Comparison of ENCODE assay signal across 14 mouse cellular contexts in genomic region chr11:57836872-57837680, GRCm38 (mm10). TPM values are rescaled to one million over a fixed set of nuclear protein-coding genes. Genes with fewer than 3 reads are reported as not detected.
DNase-seq lines count a peak whose midpoint lies in the region; ATAC-seq lines count a peak whose summit lies in the region.
"Had no signal": no experiment of that assay in that cellular context is flagged by ENCODE, and none has a peak within 500 bp of the region (broad histone marks: within the 10 kb centered on the region; RNA-seq: fewer than 3 reads in every experiment).

No protein-coding gene starts in this region.

- ATAC-seq in heart, embryonic 16.5 days (replicated peaks; ENCODE audit: extremely low read depth, insufficient read depth, low FRiP score): no peak
- no peak for ATAC-seq in neural tube, embryonic 11.5 days (ENCODE audit: insufficient read depth, low FRiP score, low TSS enrichment)

- no peaks in the 10 kb centered on the region for H3K36me3 ChIP-seq in heart, embryonic 16.5 days (ENCODE audit: control insufficient read depth, insufficient read depth)
- H3K36me3 ChIP-seq in limb, embryonic 10.5 days: no peaks in the 10 kb centered on the region
- H3K36me3 ChIP-seq in neural tube, embryonic 11.5 days (ENCODE audit: control insufficient read depth, insufficient read depth, low read length): no peaks in the 10 kb centered on the region
- H3K36me3 ChIP-seq: liver, embryonic 13.5 days had no signal

- no peaks in the 10 kb centered on the region for H3K9me3 ChIP-seq in heart, embryonic 16.5 days (replicated peaks; ENCODE audit: control insufficient read depth, low read length)
- H3K9me3 ChIP-seq in limb, embryonic 10.5 days (replicated peaks): no peaks in the 10 kb centered on the region
- H3K9me3 ChIP-seq in neural tube, embryonic 11.5 days (ENCODE audit: control insufficient read depth, low read length): no peaks in the 10 kb centered on the region
- H3K9me3 ChIP-seq: liver, embryonic 13.5 days had no signal

- peaks cover 70% of the 10 kb centered on the region for H3K27me3 ChIP-seq in heart, embryonic 16.5 days (ENCODE audit: control insufficient read depth, insufficient read depth, low read length)
- peaks cover 100% of the 10 kb centered on the region for H3K27me3 ChIP-seq in limb, embryonic 10.5 days (ENCODE audit: low read depth, poor library complexity, severe bottlenecking)
- H3K27me3 ChIP-seq in neural tube, embryonic 11.5 days (ENCODE audit: control insufficient read depth, insufficient read depth, low read length): peaks cover 98% of the 10 kb centered on the region

- H3K4me3 ChIP-seq in heart, embryonic 16.5 days (ENCODE audit: low read length): peak overlapping the region; percentile 37
- peak overlapping the region; percentile 31 for H3K4me3 ChIP-seq in limb, embryonic 10.5 days
- 0 out of 2 replicates have a peak overlapping the region, but pooled peaks have one; percentile 8 for H3K4me3 ChIP-seq in neural tube, embryonic 11.5 days (ENCODE audit: low read depth, low read length)
- H3K4me3 ChIP-seq: gastrocnemius, adult 2 months; liver, embryonic 13.5 days had no signal

- no peak overlapping the region for H3K27ac ChIP-seq in heart, embryonic 16.5 days (ENCODE audit: low read length)
- no peak overlapping the region for H3K27ac ChIP-seq in limb, embryonic 10.5 days
- H3K27ac ChIP-seq in neural tube, embryonic 11.5 days (ENCODE audit: low read depth, low read length): no peak overlapping the region
- H3K27ac ChIP-seq: gastrocnemius, adult 2 months; liver, embryonic 13.5 days had no signal

- intact Hi-C loops in heart, postnatal 10 days (cut with DNase I): no loop called here

- DNase-seq in heart, postnatal 10 days: no peak
- peak; percentile 58 for DNase-seq in embryo, embryonic 9.5 days (ENCODE audit: extremely low spot score)
- peak; percentile 63 for DNase-seq in limb, embryonic 10.5 days (ENCODE audit: low spot score)
- peak; percentile 52 for DNase-seq in neural tube, embryonic 11.5 days (ENCODE audit: low spot score)
- DNase-seq in layer of hippocampus, postnatal 36 days: no peak
- no peak for DNase-seq in ovary, adult 18-20 months (ENCODE audit: low spot score)
- DNase-seq in thymus, postnatal 4 days: no peak
- DNase-seq: gastrocnemius, adult 2 months; kidney, postnatal 14 days; liver, embryonic 13.5 days; thymus, postnatal 25 days had no signal

- H3K4me2 ChIP-seq in heart, embryonic 16.5 days (ENCODE audit: low read depth, low read length): peak overlapping the region; percentile 63
- peak overlapping the region; percentile 3; the same call in 1 of the 2 replicates for H3K4me2 ChIP-seq in neural tube, embryonic 11.5 days (ENCODE audit: low read depth)
- H3K4me2 ChIP-seq: liver, embryonic 13.5 days had no signal

- peak overlapping the region; percentile 49; the same call in 1 of the 2 replicates for H3K9ac ChIP-seq in heart, embryonic 16.5 days (ENCODE audit: low read length)
- H3K9ac ChIP-seq in neural tube, embryonic 11.5 days (ENCODE audit: low read length): no peak overlapping the region
- H3K9ac ChIP-seq: liver, embryonic 13.5 days had no signal

- H3K4me1 ChIP-seq in heart, embryonic 16.5 days (ENCODE audit: control insufficient read depth, insufficient read depth, low read length): peaks cover 3% of the 10 kb centered on the region
- H3K4me1 ChIP-seq in limb, embryonic 10.5 days: peaks cover 50% of the 10 kb centered on the region
- H3K4me1 ChIP-seq in neural tube, embryonic 11.5 days (ENCODE audit: control insufficient read depth, insufficient read depth, low read length): 0 out of 2 replicates have a peak, but pooled peaks cover 2% of the 10 kb centered on the region
- H3K4me1 ChIP-seq: liver, embryonic 13.5 days had no signal

- 6% methylated on average over 38 of the region's 38 CpGs for WGBS in heart, embryonic 16.5 days
- WGBS in limb, embryonic 10.5 days: under 1% methylated on average over 38 of the region's 38 CpGs
- WGBS in neural tube, embryonic 11.5 days: under 1% methylated on average over 38 of the region's 38 CpGs

RNA-seq across cellular contexts. Expression of gene Hand1, which starts 4.5 kb away (rescaled TPM):
- polyA plus RNA-seq in heart, embryonic 16.5 days (2015; fragmentation: Nextera tagmentation; extraction: Ambion mirVana): 7.9 and 9.7 TPM in 2 replicates
- total RNA-seq in heart, postnatal 10 days (2021): under 1 TPM in 1 of 2 experiments, not detected in 1; 0.15 TPM
- 3.3 and 8.5 TPM in 2 replicates for polyA plus RNA-seq in limb, embryonic 10.5 days (2016; fragmentation: Nextera tagmentation; extraction: Ambion mirVana)
- polyA plus RNA-seq in neural tube, embryonic 11.5 days (2014; fragmentation: Nextera tagmentation; extraction: Ambion mirVana): 0.26 and 0.54 TPM in 2 replicates
- total RNA-seq in layer of hippocampus, postnatal 36 days (2021): not detected
- total RNA-seq: CH12.LX; gastrocnemius, adult 2 months; megakaryocyte-erythroid progenitor cell, adult 5-6 weeks had no signal

RNA-seq across cellular contexts. Expression of gene Sap30l, which starts 35.6 kb away (rescaled TPM):
- 5.7 and 7.6 TPM in 2 replicates for polyA plus RNA-seq in heart, embryonic 16.5 days (2015; fragmentation: Nextera tagmentation; extraction: Ambion mirVana)
- 10 to 100 TPM; 36.1 to 38.8 TPM for total RNA-seq in heart, postnatal 10 days (2021)
- 11.2 and 12.4 TPM in 2 replicates for polyA plus RNA-seq in limb, embryonic 10.5 days (2016; fragmentation: Nextera tagmentation; extraction: Ambion mirVana)
- polyA plus RNA-seq in neural tube, embryonic 11.5 days (2014; fragmentation: Nextera tagmentation; extraction: Ambion mirVana): 14.2 and 15.0 TPM in 2 replicates
- 10 to 100 TPM; 53.9 to 55.0 TPM for total RNA-seq in layer of hippocampus, postnatal 36 days (2021)

Comparison
In these comparisons a context has a peak if more than half of its experiments do, and no peak if none do; other contexts are left out.
1. DNase-seq: peak in embryo, embryonic 9.5 days (single experiment), limb, embryonic 10.5 days (single experiment) and neural tube, embryonic 11.5 days (single experiment); none in heart, postnatal 10 days (0 of 2), layer of hippocampus, postnatal 36 days (0 of 2), ovary, adult 18-20 months (single experiment) and thymus, postnatal 4 days (single experiment).
2. Peak in every context shown above with its lines, with median percentiles within 50 percentile points of each other: H3K4me3 ChIP-seq.